Mouse (Mus musculus) forebrain, embryonic 16.5 days (tissue): ENCODE results near the gene Hrc. TPM values are rescaled to one million over a fixed set of nuclear protein-coding genes. Genes with fewer than 3 reads are reported as not detected.

Source experiments
- ATAC-seq: fragments of 200-750 bp; cut with Nextera tagmentation; 2 replicates; pipeline ENCODE4 v1.8.0; 2017; ENCODE audit warnings: mild to moderate bottlenecking, moderate library complexity
- H3K27ac ChIP-seq: fragments of 300-500 bp; sonication (generic); 2 replicates; pipeline ENCODE4 v1.5.1; 2014; ENCODE audit warnings: low read length, control low read depth
- H3K27me3 ChIP-seq: fragments of 300-500 bp; sonication (generic); replicated peaks from 2 replicates; pipeline ENCODE4 v1.6.1; 2014; ENCODE audit warnings: low read length; ENCODE audit not compliant: control insufficient read depth, insufficient read depth
- H3K36me3 ChIP-seq: fragments of 300-500 bp; sonication (generic); 2 replicates; pipeline ENCODE4 v1.6.1; 2014; ENCODE audit not compliant: control insufficient read depth, insufficient read depth
- H3K4me1 ChIP-seq: fragments of 300-500 bp; sonication (generic); replicated peaks from 2 replicates; pipeline ENCODE4 v1.6.1; 2014; ENCODE audit warnings: low read length; ENCODE audit not compliant: control insufficient read depth, insufficient read depth
- H3K4me2 ChIP-seq: fragments of 300-500 bp; sonication (generic); 2 replicates; pipeline ENCODE4 v1.6.1; 2014; ENCODE audit warnings: mild to moderate bottlenecking, low read length, control low read depth
- H3K4me3 ChIP-seq: fragments of 300-500 bp; sonication (generic); replicated peaks from 2 replicates; pipeline ENCODE4 v1.5.1; 2014; ENCODE audit warnings: mild to moderate bottlenecking, low read length, control low read depth
- H3K9ac ChIP-seq: fragments of 300-500 bp; sonication (generic); replicated peaks from 2 replicates; pipeline ENCODE4 v1.6.1; 2014; ENCODE audit warnings: low read depth, low read length, control low read depth
- H3K9me3 ChIP-seq: fragments of 300-500 bp; sonication (generic); 2 replicates; pipeline ENCODE4 v1.6.1; 2016; ENCODE audit warnings: low read length; ENCODE audit not compliant: control insufficient read depth
- WGBS: fragments of 180-500 bp; shearing (Covaris S2); extraction: QIAGEN DNeasy Blood & Tissue Kit; methylation state at CpG from one replicate; pipeline ENCODE4 v1.1.7; 2014; 5-methylcytosine and 5-hydroxymethylcytosine counted together
- polyA plus RNA-seq: library from polyadenylated mRNA; unstranded; fragments of >200 nt; fragmentation: Nextera tagmentation; extraction: Ambion mirVana; gene quantifications from 2 replicates; pipeline ENCODE4 v1.2.1, GENCODE M21; 2015

The Hrc gene
- 0.60 TPM in 1 of 2 replicates, not detected in the other for polyA plus RNA-seq

DNA sequence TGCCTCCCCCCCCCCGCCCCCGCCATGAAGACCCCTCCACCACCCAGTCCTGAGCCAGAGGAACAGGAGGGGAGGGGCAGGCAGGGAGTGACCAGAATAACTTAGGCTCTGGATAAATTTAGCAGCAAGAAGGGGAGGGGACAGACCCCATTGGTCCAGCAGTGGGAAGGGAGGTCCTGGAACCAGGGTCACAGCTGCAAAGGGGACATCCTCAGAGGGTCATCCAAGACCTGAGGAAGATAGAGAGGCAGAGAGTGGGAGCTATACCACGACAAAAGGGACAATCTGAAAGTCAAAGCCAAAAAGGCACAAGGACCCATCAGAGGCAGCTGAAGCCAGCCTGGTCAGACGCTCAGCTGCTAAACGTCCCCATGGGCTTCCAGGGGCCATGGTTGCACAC lies at the start of gene Hrc:
Gene Hrc, plus strand, starts transcription at position 235 of the 400 bp plus-strand sequence.
- Histone ChIP-seq H3K4me1 (peaks cover 24% of the 10 kb centered on the region), H3K4me3 (no peak within 1 kb of the TSS), H3K36me3 (no peaks in the 10 kb centered on the region), H3K27ac (no peak within 1 kb of the TSS), H3K27me3 (peaks cover 6% of the 10 kb centered on the region), H3K9me3 (no peaks in the 10 kb centered on the region), H3K9ac (no peak within 1 kb of the TSS), H3K4me2 (peak within 1 kb of the TSS; percentile 89; the same call in 1 of the 2 replicates)
- WGBS = 35% methylated on average over 5 of the region's 5 CpGs
- ATAC-seq = no peak

DNA sequence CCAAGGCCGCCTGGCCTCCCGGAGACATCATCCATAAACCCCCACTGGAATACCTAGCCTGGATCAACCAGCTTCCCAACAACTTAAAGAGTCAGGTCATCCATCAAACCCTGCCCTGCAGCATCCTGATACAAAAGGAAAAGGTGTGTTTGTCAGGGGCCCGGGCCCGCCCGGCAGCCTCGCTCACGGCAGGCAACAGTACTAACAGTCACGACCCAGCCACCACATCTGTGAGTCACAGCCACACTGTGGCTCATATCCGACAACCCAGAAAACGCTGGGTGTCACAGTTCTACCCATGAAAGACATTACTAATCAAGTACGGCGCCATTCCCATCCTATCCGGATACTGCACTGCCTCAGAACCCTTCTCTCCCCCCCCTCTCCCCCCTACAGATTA lies 48.6 kb upstream of the Hrc start:
- no peaks in the 10 kb centered on the region for H3K36me3 ChIP-seq
- H3K4me2 ChIP-seq = no peak overlapping the region
- H3K4me1 ChIP-seq = no peaks in the 10 kb centered on the region
- H3K9me3 ChIP-seq = no peaks in the 10 kb centered on the region
- 91% methylated on average over 13 of the region's 13 CpGs for WGBS
- H3K27ac ChIP-seq = no peak overlapping the region
- H3K4me3 ChIP-seq = no peak overlapping the region
- no peaks in the 10 kb centered on the region for H3K27me3 ChIP-seq
- ATAC-seq = no peak
- no peak overlapping the region for H3K9ac ChIP-seq

DNA sequence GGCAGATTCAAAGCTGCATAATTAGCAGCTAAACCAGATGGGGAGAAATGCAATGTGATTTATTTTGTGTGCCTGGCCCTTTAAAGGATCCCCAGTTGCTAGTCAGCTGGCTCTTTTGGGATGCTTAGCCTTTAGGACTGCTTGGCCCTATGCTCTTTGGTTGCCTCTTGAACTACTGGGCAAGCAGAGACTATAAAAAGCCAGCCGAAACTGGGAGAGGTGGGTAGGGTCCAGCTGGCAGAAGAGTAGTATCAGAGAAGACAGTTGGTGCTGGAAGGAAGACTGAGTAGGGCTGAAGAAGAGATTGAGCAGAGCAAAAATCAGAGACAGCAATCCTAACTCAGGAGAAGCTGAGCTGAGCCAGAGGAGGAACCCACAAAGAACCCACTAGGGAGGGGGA lies 38.5 kb upstream of the Hrc start:
- H3K9me3 ChIP-seq = no peaks in the 10 kb centered on the region
- no peak overlapping the region for H3K9ac ChIP-seq
- peaks cover 5% of the 10 kb centered on the region; the same call in 1 of the 2 replicates for H3K27me3 ChIP-seq
- no peaks in the 10 kb centered on the region for H3K36me3 ChIP-seq
- 61% methylated on average over 1 of the region's 1 CpGs for WGBS
- peaks cover 9% of the 10 kb centered on the region; the same call in 1 of the 2 replicates for H3K4me1 ChIP-seq
- no peak overlapping the region for H3K4me3 ChIP-seq
- H3K4me2 ChIP-seq = no peak overlapping the region
- ATAC-seq = no peak
- H3K27ac ChIP-seq = no peak overlapping the region; the same call in 1 of the 2 replicates

DNA sequence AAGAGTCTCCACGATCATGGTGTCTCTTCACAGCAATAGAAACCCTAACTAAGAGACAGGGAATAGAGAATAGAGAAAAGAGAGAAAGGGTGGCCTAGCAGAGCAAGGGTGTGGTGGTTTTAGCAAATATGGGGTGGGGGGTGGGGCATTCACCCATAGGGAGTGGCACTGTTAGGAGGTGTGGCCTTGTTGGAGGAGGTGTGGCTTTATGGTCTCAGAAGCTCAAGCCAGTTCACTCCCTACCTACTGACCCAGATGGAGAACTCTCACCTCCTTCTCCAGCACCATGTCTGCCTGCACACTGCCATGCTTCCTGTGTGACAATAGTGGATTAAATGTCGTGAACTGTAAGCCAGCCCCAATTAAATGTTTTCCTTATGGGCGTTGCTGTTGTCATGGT lies 37.5 kb upstream of the Hrc start:
- Histone ChIP-seq H3K9ac (no peak overlapping the region), H3K27me3 (peaks cover 5% of the 10 kb centered on the region; the same call in 1 of the 2 replicates), H3K4me2 (no peak overlapping the region), H3K36me3 (no peaks in the 10 kb centered on the region), H3K4me1 (peaks cover 11% of the 10 kb centered on the region), H3K4me3 (no peak overlapping the region), H3K27ac (no peak overlapping the region), H3K9me3 (no peaks in the 10 kb centered on the region)
- 62% methylated on average over 3 of the region's 3 CpGs for WGBS
- no peak for ATAC-seq

- peak; percentile 87 for ATAC-seq
- Histone ChIP-seq H3K36me3 (no peaks in the 10 kb centered on the region), H3K9me3 (no peaks in the 10 kb centered on the region), H3K4me3 (no peak overlapping the region), H3K27me3 (peaks cover 5% of the 10 kb centered on the region; the same call in 1 of the 2 replicates), H3K4me1 (peaks cover 21% of the 10 kb centered on the region), H3K9ac (no peak overlapping the region), H3K27ac (no peak overlapping the region), H3K4me2 (no peak overlapping the region)
- WGBS = 13% methylated on average over 5 of the region's 5 CpGs
Measured at GRCm38 (mm10) chr7:45299752-45300151, 35.3 kb upstream of the Hrc start.

- peaks cover 5% of the 10 kb centered on the region; the same call in 1 of the 2 replicates for H3K27me3 ChIP-seq
- H3K9ac ChIP-seq = peak overlapping the region; percentile 26; the same call in 1 of the 2 replicates
- H3K36me3 ChIP-seq = no peaks in the 10 kb centered on the region
- H3K4me2 ChIP-seq = no peak overlapping the region; the same call in 1 of the 2 replicates
- no peak for ATAC-seq
- WGBS = 15% methylated on average over 6 of the region's 6 CpGs
- no peak overlapping the region for H3K27ac ChIP-seq
- H3K9me3 ChIP-seq = no peaks in the 10 kb centered on the region
- H3K4me1 ChIP-seq = peaks cover 26% of the 10 kb centered on the region
- H3K4me3 ChIP-seq = no peak overlapping the region
Measured at GRCm38 (mm10) chr7:45300270-45300669, 34.8 kb upstream of the Hrc start.

- H3K27ac ChIP-seq = no peak overlapping the region
- no peak overlapping the region for H3K4me2 ChIP-seq
- 28% methylated on average over 8 of the region's 8 CpGs for WGBS
- H3K9ac ChIP-seq = no peak overlapping the region
- peak; percentile 26 for ATAC-seq
- H3K9me3 ChIP-seq = no peaks in the 10 kb centered on the region
- H3K4me3 ChIP-seq = no peak overlapping the region
- peaks cover 6% of the 10 kb centered on the region; the same call in 1 of the 2 replicates for H3K27me3 ChIP-seq
- no peaks in the 10 kb centered on the region for H3K36me3 ChIP-seq
- H3K4me1 ChIP-seq = peaks cover 25% of the 10 kb centered on the region
Measured at GRCm38 (mm10) chr7:45302626-45303025, 32.5 kb upstream of the Hrc start.

DNA sequence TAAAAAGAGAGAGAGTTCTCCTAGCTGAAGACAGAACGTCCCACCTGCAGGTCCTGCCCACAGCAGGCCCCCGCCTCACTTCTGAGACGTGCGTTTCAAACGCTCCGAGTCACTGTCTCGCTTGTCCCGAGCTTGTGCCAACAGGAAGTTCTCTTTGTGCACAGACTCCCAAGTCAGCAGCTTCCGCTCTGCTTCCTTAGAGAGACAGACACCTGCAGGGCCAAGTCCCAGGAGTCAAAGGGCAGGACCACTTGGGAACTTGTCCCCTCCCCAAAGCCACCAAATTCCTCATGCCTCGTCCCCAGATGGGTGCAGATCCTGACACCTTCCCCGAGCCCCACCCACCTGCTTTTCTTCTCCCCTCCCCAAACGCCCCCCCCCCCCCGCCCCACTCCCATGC lies 30.2 kb upstream of the Hrc start:
- H3K4me1 ChIP-seq = peaks cover 29% of the 10 kb centered on the region
- peaks cover 6% of the 10 kb centered on the region; the same call in 1 of the 2 replicates for H3K27me3 ChIP-seq
- H3K36me3 ChIP-seq = no peaks in the 10 kb centered on the region
- H3K9me3 ChIP-seq = no peaks in the 10 kb centered on the region
- no peak overlapping the region for H3K27ac ChIP-seq
- WGBS = 17% methylated on average over 10 of the region's 13 CpGs
- peak overlapping the region; percentile 1; the same call in 1 of the 2 replicates for H3K9ac ChIP-seq
- peak overlapping the region; percentile 26 for H3K4me2 ChIP-seq
- peak overlapping the region; percentile 6 for H3K4me3 ChIP-seq
- ATAC-seq = no peak

GRCm38 (mm10) chr7:45305275-45305674 lies 29.8 kb upstream of the Hrc start:
- no peaks in the 10 kb centered on the region for H3K36me3 ChIP-seq
- H3K9ac ChIP-seq = peak overlapping the region; percentile 1; the same call in 1 of the 2 replicates
- H3K27me3 ChIP-seq = peaks cover 6% of the 10 kb centered on the region; the same call in 1 of the 2 replicates
- H3K4me1 ChIP-seq = peaks cover 26% of the 10 kb centered on the region
- H3K4me3 ChIP-seq = peak overlapping the region; percentile 6
- H3K27ac ChIP-seq = no peak overlapping the region
- 4% methylated on average over 17 of the region's 17 CpGs for WGBS
- no peaks in the 10 kb centered on the region for H3K9me3 ChIP-seq
- H3K4me2 ChIP-seq = peak overlapping the region; percentile 26
- ATAC-seq = no peak
